Mouse (Mus musculus) right cerebral cortex, postnatal 10 days (tissue): ENCODE measurements at regions not wholly inside any gene's neighbourhood (a gene's known extent, or its start where the extent isn't known, plus 50 kb on each side); places are given as distances from the start of the nearest gene placed in this dataset.

ENCODE experiments used
- DNase-seq, 2 experiments: peaks; one replicate each; pipeline ENCODE4 v3.0.0; 2021; ENCODE audit warnings: low spot score in 2 of 2

GRCm38 (mm10) chr12:21481644-21482043 is 64.2 kb upstream of the Ywhaq start:
- no peak for DNase-seq

DNA sequence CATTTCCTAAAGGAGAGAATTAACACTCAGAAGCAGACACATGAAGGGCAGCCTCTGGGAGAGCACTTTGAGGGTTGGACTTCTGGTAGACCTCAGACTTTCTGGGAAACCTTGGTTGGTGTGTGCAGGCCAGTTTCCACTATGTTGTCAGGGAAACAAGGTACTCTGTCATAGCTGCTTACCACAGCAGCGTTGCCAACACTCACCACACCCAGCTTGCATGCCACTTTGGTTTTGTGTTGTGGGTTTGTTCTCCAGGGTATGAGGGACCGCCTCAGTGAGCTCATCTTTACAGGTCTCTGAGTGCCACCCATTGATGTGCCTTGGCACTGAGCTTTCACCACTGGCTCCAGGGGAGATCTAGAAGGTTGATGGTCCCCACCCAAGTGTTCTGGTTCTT is 62.8 kb upstream of the Ywhaq start:
- DNase-seq = no peak

GRCm38 (mm10) chr12:21479251-21479650 is 61.8 kb upstream of the Ywhaq start:
- no peak for DNase-seq

- no peak for DNase-seq
Observed at GRCm38 (mm10) chr12:21476516-21476915, 59.1 kb upstream of the Ywhaq start.

GRCm38 (mm10) chr12:21472951-21473710 is 55.7 kb upstream of the Ywhaq start:
- DNase-seq = no peak

DNA sequence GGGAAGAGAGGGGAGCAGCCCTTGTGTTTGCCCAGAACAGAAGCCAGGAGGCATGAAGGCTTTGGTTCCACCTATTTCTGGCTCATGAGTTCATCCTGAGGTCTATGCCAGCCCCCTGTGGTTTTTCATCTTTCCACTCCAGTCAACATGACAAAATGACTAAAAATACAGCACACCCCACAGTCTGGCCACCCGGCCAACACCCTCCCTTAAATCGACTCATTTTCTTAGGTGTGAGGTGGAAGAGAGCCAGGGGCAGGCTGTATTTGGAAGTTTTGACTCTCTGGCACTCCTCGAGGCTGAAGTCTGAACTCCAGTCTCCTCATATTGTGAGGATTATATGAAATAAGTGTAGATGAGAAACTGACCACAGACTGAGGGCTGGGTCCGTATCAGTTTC is 55.0 kb upstream of the Ywhaq start:
- peak; percentile 29 to 47 for DNase-seq

- DNase-seq = no peak
Observed at GRCm38 (mm10) chr12:21471986-21472385, 54.5 kb upstream of the Ywhaq start.

GRCm38 (mm10) chr12:21470286-21470685 is 52.8 kb upstream of the Ywhaq start:
- no peak for DNase-seq
